Mouse (Mus musculus): ENCODE results near the gene Zfhx3.

DNA sequence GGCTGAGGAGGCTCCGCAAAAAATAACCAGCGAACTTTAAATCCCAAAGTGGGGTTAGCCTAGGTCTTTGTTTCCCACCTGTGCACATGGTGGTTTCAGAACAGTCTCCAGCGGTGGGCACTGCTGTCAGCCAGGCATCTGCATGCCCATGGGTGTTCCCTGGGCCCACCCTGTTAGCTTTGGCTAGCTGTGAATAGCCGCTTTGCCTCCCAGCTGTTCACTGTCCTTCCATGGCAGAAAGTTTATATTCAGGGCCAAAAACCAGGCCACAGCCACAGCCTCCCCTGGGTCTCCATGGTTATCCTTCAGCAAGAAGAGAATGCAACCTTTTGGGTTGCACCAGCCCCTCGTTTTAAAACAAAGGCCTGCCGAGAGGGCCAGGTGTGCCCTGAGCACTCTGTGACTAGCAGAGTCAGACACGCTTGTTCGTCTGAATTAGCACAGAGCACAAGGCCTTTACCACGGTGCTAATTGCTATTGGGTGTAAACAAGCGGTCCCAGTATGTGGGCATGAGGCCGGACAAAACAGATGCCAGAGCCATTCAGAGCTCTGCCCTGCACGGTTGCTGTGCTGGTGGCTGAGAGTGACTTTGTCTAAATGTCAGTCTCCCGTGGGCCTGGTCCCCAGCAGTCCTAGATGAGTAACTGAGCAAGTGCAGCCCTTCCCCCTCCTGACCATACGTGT lies 568.3 kb downstream of the Zfhx3 start:
- TF ChIP-seq CTCF (conservative IDR thresholded peaks at IDR 0.05; ENCODE audit: insufficient read depth, insufficient read length, low read depth, low read length) = no peak
- no peak for TF ChIP-seq POLR2A (IDR thresholded peaks at IDR 0.05; ENCODE audit: low read depth, low read length)

Measured in kidney, adult 2 months (tissue).